ENCODE assay signal across 8 mouse cellular contexts in genomic region chr8:61758686-61759326, GRCm38 (mm10).
DNase-seq lines count a peak whose midpoint lies in the region; ATAC-seq and TF ChIP-seq lines count a peak whose summit lies in the region.
"Had no signal": no experiment of that assay in that cellular context is flagged by ENCODE, and none has a peak within 500 bp of the region (broad histone marks: within the 10 kb centered on the region; RNA-seq: fewer than 3 reads in every experiment).

No protein-coding gene starts in this region.

- no peak overlapping the region for H3K4me3 ChIP-seq in ES-Bruce4 (ENCODE audit: low read depth, low read length)
- H3K4me3 ChIP-seq in heart, embryonic 13.5 days, result peak overlapping the region; percentile 72
- H3K4me3 ChIP-seq in midbrain, embryonic 10.5 days, result peak overlapping the region; percentile 83

- no peaks in the 10 kb centered on the region for H3K36me3 ChIP-seq in ES-Bruce4 (ENCODE audit: control insufficient read depth, insufficient read depth, low read length, poor library complexity, severe bottlenecking)
- peaks cover 7% of the 10 kb centered on the region; the same call in 1 of the 2 replicates for H3K36me3 ChIP-seq in heart, embryonic 13.5 days
- H3K36me3 ChIP-seq in midbrain, embryonic 10.5 days, result peaks cover 25% of the 10 kb centered on the region

- no peak overlapping the region for H3K27ac ChIP-seq in ES-Bruce4 (ENCODE audit: insufficient read depth, low read length)
- peak overlapping the region; percentile 82 for H3K27ac ChIP-seq in heart, embryonic 13.5 days (replicated peaks)
- peak overlapping the region; percentile 96 for H3K27ac ChIP-seq in midbrain, embryonic 10.5 days (replicated peaks)

- peak; percentile 16 for DNase-seq in adipocyte (ENCODE audit: low spot score)
- DNase-seq in midbrain, embryonic 10.5 days (ENCODE audit: low spot score), result peak; percentile 52
- DNase-seq in urinary bladder, adult 2 months (ENCODE audit: low spot score), result no peak
- DNase-seq in layer of hippocampus, adult 9-11 months, result no peak
- DNase-seq: adrenal gland, adult 8-10 months had no signal

- ATAC-seq in heart, embryonic 13.5 days (ENCODE audit: extremely low read depth, insufficient number of reproducible peaks, low FRiP score, low TSS enrichment), result no peak
- ATAC-seq in activated CD4-positive, CD25-positive, alpha-beta regulatory T cell, adult 4 months, result no peak

- 16% methylated on average over 8 of the region's 8 CpGs for WGBS in heart, embryonic 13.5 days
- 12% methylated on average over 8 of the region's 8 CpGs for WGBS in midbrain, embryonic 10.5 days

- no peak for TF ChIP-seq EP300 in ES-Bruce4 (IDR thresholded peaks at IDR 0.05; ENCODE audit: insufficient read depth, low read depth, low read length)

- H3K4me2 ChIP-seq in heart, embryonic 13.5 days, result peak overlapping the region; percentile 88

- peaks cover 6% of the 10 kb centered on the region; the same call in 1 of the 2 replicates for H3K27me3 ChIP-seq in ES-Bruce4 (ENCODE audit: control insufficient read depth, insufficient read depth, low read length, poor library complexity, severe bottlenecking)
- H3K27me3 ChIP-seq in heart, embryonic 13.5 days (replicated peaks), result no peaks in the 10 kb centered on the region; the same call in 1 of the 2 replicates
- no peaks in the 10 kb centered on the region for H3K27me3 ChIP-seq in midbrain, embryonic 10.5 days (ENCODE audit: low read depth, poor library complexity, severe bottlenecking)

- H3K9ac ChIP-seq in ES-Bruce4 (ENCODE audit: low read depth, poor library complexity, severe bottlenecking), result 0 out of 2 replicates have a peak overlapping the region, but pooled peaks have one; percentile 48
- H3K9ac ChIP-seq in heart, embryonic 13.5 days, result peak overlapping the region; percentile 91

- TF ChIP-seq POLR2A in ES-Bruce4 (IDR thresholded peaks at IDR 0.05; ENCODE audit: insufficient read depth, low read length), result no peak

- H3K4me1 ChIP-seq in ES-Bruce4 (ENCODE audit: control insufficient read depth, insufficient read depth, low read length), result no peaks in the 10 kb centered on the region
- peaks cover 80% of the 10 kb centered on the region for H3K4me1 ChIP-seq in heart, embryonic 13.5 days
- H3K4me1 ChIP-seq in midbrain, embryonic 10.5 days, result peaks cover 33% of the 10 kb centered on the region

- no peak for TF ChIP-seq CTCF in ES-Bruce4 (IDR thresholded peaks at IDR 0.05; ENCODE audit: low read depth, low read length)

- H3K9me3 ChIP-seq in ES-Bruce4 (replicated peaks; ENCODE audit: control insufficient read depth, insufficient read depth, low read length, poor library complexity, severe bottlenecking), result no peaks in the 10 kb centered on the region
- H3K9me3 ChIP-seq in heart, embryonic 13.5 days, result no peaks in the 10 kb centered on the region
- no peaks in the 10 kb centered on the region for H3K9me3 ChIP-seq in midbrain, embryonic 10.5 days (replicated peaks)

Comparison
In these comparisons a context has a peak if more than half of its experiments do, and no peak if none do; other contexts are left out.
1. DNase-seq: peak in adipocyte (single experiment) and midbrain, embryonic 10.5 days (single experiment); none in urinary bladder, adult 2 months (single experiment) and layer of hippocampus, adult 9-11 months (single experiment).